ENCODE assay signal across 12 mouse cellular contexts in genomic region chr13:28556385-28556938, GRCm38 (mm10).
DNase-seq lines count a peak whose midpoint lies in the region; ATAC-seq and TF ChIP-seq lines count a peak whose summit lies in the region.
"Had no signal": no experiment of that assay in that cellular context is flagged by ENCODE, and none has a peak within 500 bp of the region (broad histone marks: within the 10 kb centered on the region; RNA-seq: fewer than 3 reads in every experiment).

No protein-coding gene starts in this region.

- no peak overlapping the region for H3K4me3 ChIP-seq in embryonic facial prominence, embryonic 11.5 days (ENCODE audit: low read depth, low read length)
- H3K4me3 ChIP-seq in limb, embryonic 14.5 days (replicated peaks; ENCODE audit: low read length) = no peak overlapping the region
- H3K4me3 ChIP-seq in stomach, postnatal 0 days (ENCODE audit: low read depth, low read length) = no peak overlapping the region
- no peak overlapping the region for H3K4me3 ChIP-seq in kidney, adult 2 months (ENCODE audit: insufficient read depth, low read depth, low read length)
- H3K4me3 ChIP-seq: embryonic facial prominence, embryonic 13.5 days had no signal

- DNase-seq in adipocyte (ENCODE audit: low spot score) = peak; percentile 57
- peak; percentile 72 for DNase-seq in embryonic facial prominence, embryonic 11.5 days (ENCODE audit: low spot score)
- peak; percentile 34 for DNase-seq in limb, embryonic 14.5 days (ENCODE audit: low spot score)
- DNase-seq in naive thymus-derived CD4-positive, alpha-beta T cell, adult 2 months (ENCODE audit: low read depth) = peak; percentile 43
- no peak for DNase-seq in right cerebral cortex, postnatal 14 days
- no peak for DNase-seq in stomach, postnatal 0 days (ENCODE audit: low spot score)
- DNase-seq in kidney, adult 2 months = no peak
- DNase-seq: heart, adult 18-20 months; heart, postnatal 4 days; kidney, adult 18-20 months; lung, adult 18-20 months had no signal

- no peak for TF ChIP-seq POLR2A in limb, embryonic 14.5 days (IDR thresholded peaks at IDR 0.05; ENCODE audit: borderline replicate concordance, extremely low read depth, insufficient read depth, insufficient read length)
- no peak for TF ChIP-seq POLR2A in kidney, adult 2 months (IDR thresholded peaks at IDR 0.05; ENCODE audit: low read depth, low read length)

- H3K9me3 ChIP-seq in embryonic facial prominence, embryonic 11.5 days (replicated peaks; ENCODE audit: control insufficient read depth, low read length) = no peaks in the 10 kb centered on the region
- H3K9me3 ChIP-seq in limb, embryonic 14.5 days (ENCODE audit: control insufficient read depth, low read length) = no peaks in the 10 kb centered on the region
- H3K9me3 ChIP-seq in stomach, postnatal 0 days (ENCODE audit: control insufficient read depth, low read length) = no peaks in the 10 kb centered on the region
- H3K9me3 ChIP-seq: embryonic facial prominence, embryonic 13.5 days had no signal

- peaks cover 5% of the 10 kb centered on the region for H3K4me1 ChIP-seq in embryonic facial prominence, embryonic 11.5 days (ENCODE audit: control insufficient read depth, insufficient read depth, low read length)
- peaks cover 48% of the 10 kb centered on the region for H3K4me1 ChIP-seq in limb, embryonic 14.5 days (ENCODE audit: control insufficient read depth, insufficient read depth, low read length)
- H3K4me1 ChIP-seq in stomach, postnatal 0 days (replicated peaks; ENCODE audit: control insufficient read depth, insufficient read depth) = no peaks in the 10 kb centered on the region
- no peaks in the 10 kb centered on the region for H3K4me1 ChIP-seq in kidney, adult 2 months (ENCODE audit: control insufficient read depth, insufficient read depth, low read length)

- no peaks in the 10 kb centered on the region for H3K36me3 ChIP-seq in embryonic facial prominence, embryonic 11.5 days (replicated peaks; ENCODE audit: control insufficient read depth, insufficient read depth, low read depth, low read length)
- no peaks in the 10 kb centered on the region; the same call in 1 of the 2 replicates for H3K36me3 ChIP-seq in limb, embryonic 14.5 days (ENCODE audit: control insufficient read depth, insufficient read depth, low read length)
- no peaks in the 10 kb centered on the region for H3K36me3 ChIP-seq in stomach, postnatal 0 days (ENCODE audit: control insufficient read depth, insufficient read depth, low read length)
- H3K36me3 ChIP-seq in kidney, adult 2 months (ENCODE audit: control insufficient read depth, insufficient read depth, low read length) = no peaks in the 10 kb centered on the region

- no peak overlapping the region for H3K4me2 ChIP-seq in embryonic facial prominence, embryonic 11.5 days (ENCODE audit: low read depth, low read length)
- H3K4me2 ChIP-seq in limb, embryonic 14.5 days (replicated peaks; ENCODE audit: low read depth, low read length, severe bottlenecking) = no peak overlapping the region
- no peak overlapping the region for H3K4me2 ChIP-seq in stomach, postnatal 0 days (replicated peaks; ENCODE audit: low read depth)
- H3K4me2 ChIP-seq: embryonic facial prominence, embryonic 13.5 days had no signal

- no peak for TF ChIP-seq CTCF in stomach, postnatal 0 days (IDR thresholded peaks at IDR 0.05; ENCODE audit: low read depth)
- no peak for TF ChIP-seq CTCF in kidney, adult 2 months (conservative IDR thresholded peaks at IDR 0.05; ENCODE audit: insufficient read depth, insufficient read length, low read depth, low read length)

- no peak for TF ChIP-seq EP300 in stomach, postnatal 0 days (optimal IDR thresholded peaks at IDR 0.05)

- WGBS in embryonic facial prominence, embryonic 11.5 days = 34% methylated on average over 5 of the region's 5 CpGs
- WGBS in limb, embryonic 14.5 days = 15% methylated on average over 5 of the region's 5 CpGs
- WGBS in stomach, postnatal 0 days = 69% methylated on average over 5 of the region's 5 CpGs
- 52% methylated on average over 5 of the region's 5 CpGs for WGBS in kidney, adult 2 months

- H3K27me3 ChIP-seq in embryonic facial prominence, embryonic 11.5 days (ENCODE audit: control insufficient read depth, insufficient read depth, low read length) = no peaks in the 10 kb centered on the region
- H3K27me3 ChIP-seq in limb, embryonic 14.5 days (ENCODE audit: control insufficient read depth, insufficient read depth, low read length) = no peaks in the 10 kb centered on the region
- H3K27me3 ChIP-seq in stomach, postnatal 0 days (ENCODE audit: control insufficient read depth, insufficient read depth, low read length) = no peaks in the 10 kb centered on the region
- no peaks in the 10 kb centered on the region for H3K27me3 ChIP-seq in kidney, adult 2 months (replicated peaks; ENCODE audit: control insufficient read depth, insufficient read depth, low read length)
- H3K27me3 ChIP-seq: embryonic facial prominence, embryonic 13.5 days had no signal

- H3K27ac ChIP-seq in embryonic facial prominence, embryonic 11.5 days (replicated peaks; ENCODE audit: low read depth, low read length) = 0 out of 2 replicates have a peak overlapping the region, but pooled peaks have one; percentile 16
- no peak overlapping the region for H3K27ac ChIP-seq in limb, embryonic 14.5 days (replicated peaks; ENCODE audit: low read depth, low read length)
- no peak overlapping the region for H3K27ac ChIP-seq in stomach, postnatal 0 days (replicated peaks)
- H3K27ac ChIP-seq in kidney, adult 2 months (ENCODE audit: insufficient read depth, low read depth, low read length) = no peak overlapping the region

- ATAC-seq in embryonic facial prominence, embryonic 11.5 days (replicated peaks; ENCODE audit: insufficient number of reproducible peaks, low FRiP score, low TSS enrichment, low read depth) = no peak
- no peak for ATAC-seq in limb, embryonic 14.5 days (ENCODE audit: low FRiP score, low read depth)
- ATAC-seq in stomach, postnatal 0 days (ENCODE audit: low FRiP score, low TSS enrichment) = no peak

- no peak overlapping the region for H3K9ac ChIP-seq in embryonic facial prominence, embryonic 11.5 days (replicated peaks; ENCODE audit: low read length)
- no peak overlapping the region for H3K9ac ChIP-seq in limb, embryonic 14.5 days (ENCODE audit: low read depth, low read length, severe bottlenecking)
- no peak overlapping the region for H3K9ac ChIP-seq in stomach, postnatal 0 days (ENCODE audit: low read length)
- H3K9ac ChIP-seq: embryonic facial prominence, embryonic 13.5 days had no signal

Comparison
In these comparisons a context has a peak if more than half of its experiments do, and no peak if none do; other contexts are left out.
1. DNase-seq: peak in adipocyte (single experiment), embryonic facial prominence, embryonic 11.5 days (single experiment), limb, embryonic 14.5 days (single experiment) and naive thymus-derived CD4-positive, alpha-beta T cell, adult 2 months (single experiment); none in right cerebral cortex, postnatal 14 days (single experiment), stomach, postnatal 0 days (single experiment) and kidney, adult 2 months (single experiment).